ENCODE assay signal across 9 mouse cellular contexts in genomic region chr17:25824362-25825142, GRCm38 (mm10). TPM values are rescaled to one million over a fixed set of nuclear protein-coding genes. Genes with fewer than 3 reads are reported as not detected.
A peak's percentile ranks its signal among the peaks of the same experiment; 100 is the strongest.
DNase-seq lines count a peak whose midpoint lies in the region; ATAC-seq and TF ChIP-seq lines count a peak whose summit lies in the region.
"Had no signal": no experiment of that assay in that cellular context is flagged by ENCODE, and none has a peak within 500 bp of the region (broad histone marks: within the 10 kb centered on the region; RNA-seq: fewer than 3 reads in every experiment).

No protein-coding gene starts in this region.

- no peak for ATAC-seq in kidney, embryonic 15.5 days (replicated peaks; ENCODE audit: low FRiP score)
- no peak for ATAC-seq in intestine, embryonic 14.5 days (replicated peaks; ENCODE audit: low FRiP score, low TSS enrichment, low read depth)
- ATAC-seq in midbrain, embryonic 16.5 days = no peak

- TF ChIP-seq POLR2A in cortical plate, adult 2 months (IDR thresholded peaks at IDR 0.05; ENCODE audit: extremely low read depth, insufficient read depth, low read length) = no peak

- H3K4me1 ChIP-seq in kidney, embryonic 15.5 days = peaks cover 44% of the 10 kb centered on the region
- peaks cover 7% of the 10 kb centered on the region for H3K4me1 ChIP-seq in cortical plate, adult 2 months (ENCODE audit: control insufficient read depth, insufficient read depth, low read length)
- peaks cover 21% of the 10 kb centered on the region for H3K4me1 ChIP-seq in intestine, embryonic 14.5 days (replicated peaks; ENCODE audit: control insufficient read depth, insufficient read depth, low read length)
- H3K4me1 ChIP-seq in midbrain, embryonic 16.5 days (ENCODE audit: control insufficient read depth, insufficient read depth, low read length) = peaks cover 31% of the 10 kb centered on the region

- H3K27ac ChIP-seq in kidney, embryonic 15.5 days = no peak overlapping the region
- H3K27ac ChIP-seq in cortical plate, adult 2 months (ENCODE audit: insufficient read depth, low read length) = no peak overlapping the region
- H3K27ac ChIP-seq in intestine, embryonic 14.5 days (ENCODE audit: low read depth) = no peak overlapping the region
- H3K27ac ChIP-seq in midbrain, embryonic 16.5 days (ENCODE audit: low read length) = no peak overlapping the region

- H3K9ac ChIP-seq in kidney, embryonic 15.5 days = peak overlapping the region; percentile 83
- peak overlapping the region; percentile 62; the same call in 1 of the 2 replicates for H3K9ac ChIP-seq in intestine, embryonic 14.5 days (ENCODE audit: low read length)
- peak overlapping the region; percentile 77 for H3K9ac ChIP-seq in midbrain, embryonic 16.5 days (ENCODE audit: low read depth, low read length)

- WGBS in kidney, embryonic 15.5 days = 70% methylated on average over 17 of the region's 17 CpGs
- 66% methylated on average over 17 of the region's 17 CpGs for WGBS in intestine, embryonic 14.5 days
- WGBS in midbrain, embryonic 16.5 days = 76% methylated on average over 17 of the region's 17 CpGs

- no peaks in the 10 kb centered on the region for H3K9me3 ChIP-seq in kidney, embryonic 15.5 days (replicated peaks)
- H3K9me3 ChIP-seq in intestine, embryonic 14.5 days (ENCODE audit: control insufficient read depth, low read length) = no peaks in the 10 kb centered on the region
- no peaks in the 10 kb centered on the region for H3K9me3 ChIP-seq in midbrain, embryonic 16.5 days (replicated peaks; ENCODE audit: control insufficient read depth, low read length, poor library complexity, severe bottlenecking)

- peak overlapping the region; percentile 95 for H3K4me2 ChIP-seq in kidney, embryonic 15.5 days
- H3K4me2 ChIP-seq in intestine, embryonic 14.5 days (ENCODE audit: low read length) = peak overlapping the region; percentile 92
- peak overlapping the region; percentile 87 for H3K4me2 ChIP-seq in midbrain, embryonic 16.5 days (ENCODE audit: low read length)

- no peak for DNase-seq in kidney, adult 8-10 months
- DNase-seq in intestine, embryonic 14.5 days (ENCODE audit: low spot score) = no peak
- DNase-seq in urinary bladder, adult 18-20 months (ENCODE audit: low spot score in 2 of 2) = no peak
- no peak for DNase-seq in natural killer cell, adult 2 months (ENCODE audit: low spot score in 2 of 2)
- no peak for DNase-seq in gastrocnemius, postnatal 4 days (ENCODE audit: low spot score in 2 of 2)
- DNase-seq: kidney, adult 18-20 months had no signal

- H3K4me3 ChIP-seq in kidney, embryonic 15.5 days (replicated peaks) = peak overlapping the region; percentile 76
- peak overlapping the region; percentile 65 for H3K4me3 ChIP-seq in cortical plate, adult 2 months (ENCODE audit: insufficient read depth, low read length)
- peak overlapping the region; percentile 77; the same call in 1 of the 2 replicates for H3K4me3 ChIP-seq in intestine, embryonic 14.5 days (ENCODE audit: low read depth, low read length)
- peak overlapping the region; percentile 58 for H3K4me3 ChIP-seq in midbrain, embryonic 16.5 days (ENCODE audit: low read depth, low read length)

- H3K27me3 ChIP-seq in kidney, embryonic 15.5 days = peaks cover 31% of the 10 kb centered on the region
- H3K27me3 ChIP-seq in intestine, embryonic 14.5 days (replicated peaks; ENCODE audit: control insufficient read depth, insufficient read depth, low read length) = peaks cover 18% of the 10 kb centered on the region
- H3K27me3 ChIP-seq in midbrain, embryonic 16.5 days (ENCODE audit: control insufficient read depth, insufficient read depth, low read depth, low read length) = no peaks in the 10 kb centered on the region

- TF ChIP-seq CTCF in cortical plate, adult 2 months (IDR thresholded peaks at IDR 0.05; ENCODE audit: extremely low read depth, insufficient read depth, low read length) = no peak

- H3K36me3 ChIP-seq in kidney, embryonic 15.5 days = peaks cover 28% of the 10 kb centered on the region
- H3K36me3 ChIP-seq in intestine, embryonic 14.5 days (ENCODE audit: control insufficient read depth, insufficient read depth, low read length) = peaks cover 24% of the 10 kb centered on the region
- H3K36me3 ChIP-seq in midbrain, embryonic 16.5 days (ENCODE audit: control insufficient read depth, insufficient read depth, low read length) = peaks cover 14% of the 10 kb centered on the region

RNA-seq across cellular contexts. Expression of gene Wdr24, which starts 1.1 kb away (rescaled TPM):
- 28.1 and 31.8 TPM in 2 replicates for polyA plus RNA-seq in kidney, embryonic 15.5 days (2015; fragmentation: Nextera tagmentation; extraction: Ambion mirVana)
- polyA plus RNA-seq in cortical plate, adult 2 months (2012; rRNA removed) = 36.4 and 40.0 TPM in 2 replicates
- 29.4 and 30.8 TPM in 2 replicates for polyA plus RNA-seq in intestine, embryonic 14.5 days (2014; fragmentation: Nextera tagmentation; extraction: Ambion mirVana)
- 32.7 and 33.5 TPM in 2 replicates for polyA plus RNA-seq in midbrain, embryonic 16.5 days (2015; fragmentation: Nextera tagmentation; extraction: Ambion mirVana)
- total RNA-seq in gastrocnemius, postnatal 4 days (2021) = 10 to 100 TPM; 12.2 to 13.7 TPM

RNA-seq across cellular contexts. Expression of gene Jmjd8, which starts 4.1 kb away (rescaled TPM):
- polyA plus RNA-seq in kidney, embryonic 15.5 days (2015; fragmentation: Nextera tagmentation; extraction: Ambion mirVana) = 56.2 and 61.4 TPM in 2 replicates
- polyA plus RNA-seq in cortical plate, adult 2 months (2012; rRNA removed) = 55.6 and 58.1 TPM in 2 replicates
- 39.5 and 40.2 TPM in 2 replicates for polyA plus RNA-seq in intestine, embryonic 14.5 days (2014; fragmentation: Nextera tagmentation; extraction: Ambion mirVana)
- polyA plus RNA-seq in midbrain, embryonic 16.5 days (2015; fragmentation: Nextera tagmentation; extraction: Ambion mirVana) = 52.0 and 60.4 TPM in 2 replicates
- total RNA-seq in gastrocnemius, postnatal 4 days (2021) = 10 to 100 TPM; 31.6 to 32.4 TPM

RNA-seq across cellular contexts. Expression of gene Stub1, which starts 8.7 kb away (rescaled TPM):
- 336 and 362 TPM in 2 replicates for polyA plus RNA-seq in kidney, embryonic 15.5 days (2015; fragmentation: Nextera tagmentation; extraction: Ambion mirVana)
- polyA plus RNA-seq in cortical plate, adult 2 months (2012; rRNA removed) = 284 and 299 TPM in 2 replicates
- polyA plus RNA-seq in intestine, embryonic 14.5 days (2014; fragmentation: Nextera tagmentation; extraction: Ambion mirVana) = 345 and 350 TPM in 2 replicates
- polyA plus RNA-seq in midbrain, embryonic 16.5 days (2015; fragmentation: Nextera tagmentation; extraction: Ambion mirVana) = 358 and 382 TPM in 2 replicates
- 100 to 1,000 TPM; 116 to 134 TPM for total RNA-seq in gastrocnemius, postnatal 4 days (2021)

RNA-seq across cellular contexts. Expression of gene Rhbdl1, which starts 12.5 kb away (rescaled TPM):
- polyA plus RNA-seq in kidney, embryonic 15.5 days (2015; fragmentation: Nextera tagmentation; extraction: Ambion mirVana) = 2.8 and 3.8 TPM in 2 replicates
- 109 and 118 TPM in 2 replicates for polyA plus RNA-seq in cortical plate, adult 2 months (2012; rRNA removed)
- polyA plus RNA-seq in intestine, embryonic 14.5 days (2014; fragmentation: Nextera tagmentation; extraction: Ambion mirVana) = 1.3 and 1.5 TPM in 2 replicates
- polyA plus RNA-seq in midbrain, embryonic 16.5 days (2015; fragmentation: Nextera tagmentation; extraction: Ambion mirVana) = 59.3 and 66.1 TPM in 2 replicates
- total RNA-seq in gastrocnemius, postnatal 4 days (2021) = 1 to 10 TPM; 7.6 to 10.0 TPM

RNA-seq across cellular contexts. Expression of gene Fbxl16, which starts 15.7 kb away (rescaled TPM):
- 1.5 and 2.2 TPM in 2 replicates for polyA plus RNA-seq in kidney, embryonic 15.5 days (2015; fragmentation: Nextera tagmentation; extraction: Ambion mirVana)
- polyA plus RNA-seq in cortical plate, adult 2 months (2012; rRNA removed) = 670 and 731 TPM in 2 replicates
- 3.9 and 4.7 TPM in 2 replicates for polyA plus RNA-seq in intestine, embryonic 14.5 days (2014; fragmentation: Nextera tagmentation; extraction: Ambion mirVana)
- polyA plus RNA-seq in midbrain, embryonic 16.5 days (2015; fragmentation: Nextera tagmentation; extraction: Ambion mirVana) = 45.6 and 52.4 TPM in 2 replicates
- 1 to 10 TPM; 1.4 to 2.0 TPM for total RNA-seq in gastrocnemius, postnatal 4 days (2021)
